Mouse (Mus musculus) gonadal fat pad, adult 2 months (tissue): ENCODE measurements around the gene Apba1. TPM values are rescaled to one million over a fixed set of nuclear protein-coding genes. Genes with fewer than 3 reads are reported as not detected.

Experiments
- DNase-seq: peaks from one replicate; pipeline ENCODE4 v3.0.0-alpha.2; 2012; ENCODE audit warnings: low read depth
- polyA plus RNA-seq: library from polyadenylated mRNA; depleted of rRNA; stranded (reverse); fragments of >200 nt; gene quantifications from 2 replicates; pipeline ENCODE4 v1.2.3, GENCODE M21; 2012; rRNA removed

Gene Apba1
- polyA plus RNA-seq, 1 experiment = 3.6 TPM

GRCm38 (mm10) chr19:23972881-23973649 lies 214.4 kb downstream of the Apba1 start:
- no peak for DNase-seq

DNA sequence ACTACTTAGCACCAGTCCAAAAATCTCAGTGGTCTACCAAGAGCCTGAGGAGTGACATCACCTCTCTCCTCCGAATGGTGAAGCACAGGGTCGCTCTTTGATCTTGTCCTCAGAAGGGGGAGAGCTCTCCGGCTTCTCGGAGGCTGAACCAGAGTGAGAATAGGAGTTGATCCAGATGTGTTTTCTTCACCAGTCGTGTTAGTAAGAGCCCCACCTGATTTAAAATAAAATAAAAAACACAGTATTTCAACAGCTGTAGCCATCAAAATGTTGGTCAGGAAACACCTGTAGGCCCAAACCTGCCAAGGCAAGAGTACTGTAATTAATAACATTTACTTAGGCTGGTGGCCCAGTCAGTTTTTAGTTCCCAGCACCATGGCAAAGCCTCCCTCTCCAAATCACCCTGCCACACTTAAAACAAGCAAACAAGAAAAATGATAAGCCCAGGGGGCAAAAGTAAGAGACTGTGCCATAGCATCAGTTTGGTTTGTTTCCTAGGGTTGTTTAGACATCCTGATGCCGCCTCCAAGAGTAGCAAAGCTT lies 219.3 kb downstream of the Apba1 start:
- DNase-seq = no peak

DNA sequence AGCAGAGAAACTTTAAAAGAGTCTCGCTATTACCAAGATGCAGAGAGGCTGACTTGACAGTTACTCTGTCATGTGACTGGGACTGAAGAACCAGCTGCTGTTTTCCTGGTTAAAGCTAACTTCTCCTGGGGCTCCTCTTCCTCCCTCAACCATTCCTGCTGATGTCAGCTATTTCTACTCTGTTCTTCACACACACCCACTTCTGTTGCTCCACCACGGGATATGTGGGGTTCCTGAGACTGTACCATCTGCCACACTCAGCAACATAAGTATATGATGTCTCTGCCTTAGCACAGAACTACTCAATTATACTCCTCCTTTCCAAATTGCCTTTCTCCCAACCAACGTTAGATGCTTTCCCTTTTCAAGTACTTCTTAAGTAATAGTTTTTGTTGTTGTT lies 221.9 kb downstream of the Apba1 start:
- no peak for DNase-seq

DNA sequence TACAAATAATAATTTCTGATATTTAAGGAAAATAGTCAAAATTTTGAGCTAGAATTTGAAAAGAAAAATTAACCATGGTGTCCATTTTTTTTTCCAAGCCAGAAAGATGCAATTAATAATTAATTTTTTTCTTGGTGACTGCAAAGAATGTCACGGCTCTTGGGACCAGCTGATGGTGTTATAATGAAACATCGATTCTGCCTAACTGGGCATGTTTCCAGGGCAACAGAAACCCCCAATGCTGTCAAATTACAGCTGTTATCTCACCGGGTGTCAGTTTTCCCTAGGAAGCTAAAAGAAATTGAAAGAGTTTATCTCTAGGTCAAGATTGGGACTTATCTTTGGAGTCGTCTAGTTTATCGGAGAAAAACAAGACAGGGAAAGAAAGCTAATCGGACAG lies 225.5 kb downstream of the Apba1 start:
- no peak for DNase-seq

DNA sequence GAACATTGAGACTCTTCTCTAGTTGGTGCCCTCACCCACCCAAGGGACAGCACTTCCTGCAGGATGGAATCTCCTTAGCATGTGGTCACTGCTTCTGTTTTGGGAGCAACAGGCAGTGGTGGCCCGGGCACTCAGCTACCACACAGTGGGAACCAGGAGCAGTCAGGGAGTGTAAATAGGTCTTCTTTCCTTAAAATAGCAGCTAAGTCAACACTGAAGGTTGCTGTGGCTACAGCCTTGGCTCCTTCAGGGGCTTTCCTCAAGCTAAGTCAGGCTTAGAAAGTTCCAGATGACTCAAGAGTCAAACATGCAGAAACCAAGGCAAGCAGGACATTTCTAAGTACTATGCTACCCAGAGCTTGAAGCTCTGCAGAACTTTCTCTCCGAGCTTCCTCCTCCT lies 228.6 kb downstream of the Apba1 start:
- no peak for DNase-seq

DNA sequence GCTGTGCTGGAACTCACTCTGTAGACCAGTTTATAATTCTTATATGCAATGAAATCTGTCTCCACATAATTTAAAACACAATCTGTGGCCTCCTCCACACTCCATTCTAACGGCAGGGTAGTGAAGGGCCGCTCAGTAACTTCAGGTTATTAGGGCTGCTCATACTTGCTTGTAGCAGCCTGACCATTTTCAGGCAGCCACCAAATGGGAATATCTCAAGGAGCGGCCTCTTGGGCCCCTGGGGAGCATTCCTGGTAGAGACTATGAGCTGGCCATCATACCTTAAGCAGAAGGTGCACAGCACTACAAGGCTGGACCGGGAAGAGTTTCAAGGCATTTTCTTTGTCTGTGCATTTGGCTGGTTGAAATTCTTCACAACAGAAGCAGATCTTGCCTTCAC lies 229.5 kb downstream of the Apba1 start:
- DNase-seq = no peak

GRCm38 (mm10) chr19:23995766-23996399 lies 237.2 kb downstream of the Apba1 start:
- DNase-seq = no peak

Other genes starting within 250 kb of the Apba1 start
- gene 1700028P14Rik, start 106.1 kb upstream of the Apba1 start, polyA plus RNA-seq = 0.86 and 2.0 TPM in 2 replicates
- 4.2 and 4.4 TPM in 2 replicates for gene Ptar1, start 71.5 kb upstream of the Apba1 start, polyA plus RNA-seq